In genomic region chr10:110927491-110927890, GRCm38 (mm10) we compare ENCODE assay signal across 7 mouse cellular contexts. TPM values are rescaled to one million over a fixed set of nuclear protein-coding genes. Genes with fewer than 3 reads are reported as not detected.
DNase-seq lines count a peak whose midpoint lies in the region; ATAC-seq and TF ChIP-seq lines count a peak whose summit lies in the region.

No protein-coding gene starts in this region.

- no peak overlapping the region for H3K4me3 ChIP-seq in brown adipose tissue, adult 24 weeks (ENCODE audit: insufficient read depth, low read depth, low read length)
- H3K4me3 ChIP-seq in lung, postnatal 0 days (ENCODE audit: low read depth, low read length) = no peak overlapping the region
- H3K4me3 ChIP-seq in hindbrain, embryonic 10.5 days = no peak overlapping the region

- no peak overlapping the region for H3K9ac ChIP-seq in lung, postnatal 0 days (replicated peaks; ENCODE audit: low read depth)

- no peaks in the 10 kb centered on the region for H3K27me3 ChIP-seq in lung, postnatal 0 days (replicated peaks; ENCODE audit: insufficient read depth, low read length)
- no peaks in the 10 kb centered on the region for H3K27me3 ChIP-seq in hindbrain, embryonic 10.5 days (ENCODE audit: insufficient read depth, poor library complexity, severe bottlenecking)

- peak overlapping the region; percentile 25; the same call in 1 of the 2 replicates for H3K4me2 ChIP-seq in lung, postnatal 0 days (replicated peaks; ENCODE audit: low read depth, low read length)

- WGBS in lung, postnatal 0 days = 29% methylated on average over 11 of the region's 11 CpGs
- WGBS in hindbrain, embryonic 10.5 days = 85% methylated on average over 11 of the region's 11 CpGs

- no peak for TF ChIP-seq EP300 in lung, postnatal 0 days (IDR thresholded peaks at IDR 0.05)

- intact Hi-C loops in left cerebral cortex, postnatal 4 days (cut with DNase I) = no loop called here

- H3K9me3 ChIP-seq in lung, postnatal 0 days (ENCODE audit: low read length) = no peaks in the 10 kb centered on the region
- no peaks in the 10 kb centered on the region for H3K9me3 ChIP-seq in hindbrain, embryonic 10.5 days

- H3K4me1 ChIP-seq in brown adipose tissue, adult 24 weeks (ENCODE audit: control insufficient read depth, insufficient read depth, insufficient read length, low read length) = peaks cover 22% of the 10 kb centered on the region
- peaks cover 4% of the 10 kb centered on the region; the same call in 1 of the 2 replicates for H3K4me1 ChIP-seq in lung, postnatal 0 days (ENCODE audit: insufficient read depth, low read depth, low read length)
- peaks cover 57% of the 10 kb centered on the region for H3K4me1 ChIP-seq in hindbrain, embryonic 10.5 days (replicated peaks)

- no peaks in the 10 kb centered on the region for H3K36me3 ChIP-seq in lung, postnatal 0 days (ENCODE audit: insufficient read depth, low read length)
- H3K36me3 ChIP-seq in hindbrain, embryonic 10.5 days = 0 out of 2 replicates have a peak, but pooled peaks cover 7% of the 10 kb centered on the region

- peak; percentile 67 for DNase-seq in left cerebral cortex, postnatal 4 days
- no peak for DNase-seq in left cerebral cortex, adult 8-10 months (ENCODE audit: low spot score in 2 of 2)
- peak; percentile 47 for DNase-seq in gastrocnemius, postnatal 10 days
- peak; percentile 69 for DNase-seq in lung, postnatal 0 days (ENCODE audit: low spot score)
- no peak for DNase-seq in hindbrain, embryonic 10.5 days (ENCODE audit: low spot score)

- peak overlapping the region; percentile 41; the same call in 1 of the 2 replicates for H3K27ac ChIP-seq in brown adipose tissue, adult 24 weeks (replicated peaks; ENCODE audit: low read depth, low read length)
- no peak overlapping the region for H3K27ac ChIP-seq in lung, postnatal 0 days (ENCODE audit: low read length)
- H3K27ac ChIP-seq in hindbrain, embryonic 10.5 days = no peak overlapping the region

- TF ChIP-seq CTCF in lung, postnatal 0 days (IDR thresholded peaks at IDR 0.05) = peak; percentile 18; the same call in 1 of the 2 replicates

- peak; percentile 71 for ATAC-seq in lung, postnatal 0 days
- no peak for ATAC-seq in granulocyte monocyte progenitor cell, adult 5-6 weeks (replicated peaks; ENCODE audit: poor library complexity, severe bottlenecking)

RNA-seq across cellular contexts. Expression of gene Csrp2, which starts 7.9 kb away (rescaled TPM):
- total RNA-seq in left cerebral cortex, postnatal 4 days (2021) = 100 to 1,000 TPM; 131 to 148 TPM
- 10 to 100 TPM in 1 of 4 experiments, 1 to 10 TPM in 3; 5.6 to 10.2 (median 8.4) TPM for total RNA-seq in left cerebral cortex, adult 8-10 months (2022)
- 83.0 and 104 TPM in 2 replicates for polyA plus RNA-seq in brown adipose tissue, adult 24 weeks (2012; ENCODE audit: insufficient read depth, insufficient read length, missing spikeins)
- 10 to 100 TPM; 39.6 to 43.8 TPM for total RNA-seq in gastrocnemius, postnatal 10 days (2021)
- polyA plus RNA-seq in lung, postnatal 0 days (2015; fragmentation: Nextera tagmentation; extraction: Ambion mirVana) = 124 and 131 TPM in 2 replicates
- total RNA-seq in granulocyte monocyte progenitor cell, adult 5-6 weeks (2014; fragmentation: Nextera tagmentation) = 38.3 and 53.6 TPM in 2 replicates
- 85.8 and 119 TPM in 2 replicates for total RNA-seq in granulocyte monocyte progenitor cell, adult 5-6 weeks (2017)
- polyA plus RNA-seq in hindbrain, embryonic 10.5 days (2016; fragmentation: Nextera tagmentation; extraction: Ambion mirVana) = 185 and 198 TPM in 2 replicates

Comparison
In these comparisons a context has a peak if more than half of its experiments do, and no peak if none do; other contexts are left out.
1. DNase-seq: peak in left cerebral cortex, postnatal 4 days (single experiment), gastrocnemius, postnatal 10 days (single experiment) and lung, postnatal 0 days (single experiment); none in left cerebral cortex, adult 8-10 months (0 of 2) and hindbrain, embryonic 10.5 days (single experiment).